Mouse (Mus musculus): ENCODE measurements around the gene Kcnj4.
A peak's percentile ranks its signal among the peaks of the same experiment; 100 is the strongest.

The Kcnj4 gene

GRCm38 (mm10) chr15:79504707-79505452, at the start of gene Kcnj4:
Kcnj4 (minus strand) TSS chr15:79505241.
- DNase-seq = no peak

- no peak for DNase-seq
Measured at GRCm38 (mm10) chr15:79552566-79552965, 47.5 kb upstream of the Kcnj4 start.

GRCm38 (mm10) chr15:79548226-79548625, 43.2 kb upstream of the Kcnj4 start:
- no peak for DNase-seq

- DNase-seq = no peak
Measured at GRCm38 (mm10) chr15:79547289-79547820, 42.3 kb upstream of the Kcnj4 start.

GRCm38 (mm10) chr15:79546410-79547288, 41.6 kb upstream of the Kcnj4 start, which contains the start of gene Ddx17:
Ddx17 (minus strand) TSS chr15:79546741.
- peak; percentile 98 for DNase-seq

GRCm38 (mm10) chr15:79545921-79546399, 40.9 kb upstream of the Kcnj4 start:
- peak; percentile 75 for DNase-seq

GRCm38 (mm10) chr15:79545496-79545895, 40.5 kb upstream of the Kcnj4 start:
- DNase-seq = no peak

GRCm38 (mm10) chr15:79543968-79544367, 38.9 kb upstream of the Kcnj4 start:
- DNase-seq = peak; percentile 32

- DNase-seq = no peak
Measured at GRCm38 (mm10) chr15:79533796-79534195, 28.8 kb upstream of the Kcnj4 start.

- DNase-seq = no peak
Measured at GRCm38 (mm10) chr15:79529935-79530334, 24.9 kb upstream of the Kcnj4 start.

- DNase-seq = peak; percentile 31
Measured at GRCm38 (mm10) chr15:79527991-79528639, 23.1 kb upstream of the Kcnj4 start.

GRCm38 (mm10) chr15:79527192-79527591, 22.2 kb upstream of the Kcnj4 start:
- no peak for DNase-seq

- DNase-seq = no peak
Measured at GRCm38 (mm10) chr15:79525979-79526768, 21.1 kb upstream of the Kcnj4 start.

GRCm38 (mm10) chr15:79525564-79525963, 20.5 kb upstream of the Kcnj4 start:
- no peak for DNase-seq

- no peak for DNase-seq
Measured at GRCm38 (mm10) chr15:79519400-79520220, 14.6 kb upstream of the Kcnj4 start.

- DNase-seq = no peak
Measured at GRCm38 (mm10) chr15:79518571-79518970, 13.5 kb upstream of the Kcnj4 start.

GRCm38 (mm10) chr15:79517710-79518109, 12.7 kb upstream of the Kcnj4 start:
- no peak for DNase-seq

- DNase-seq = peak; percentile 83
Measured at GRCm38 (mm10) chr15:79516171-79517096, 11.4 kb upstream of the Kcnj4 start, which contains the start of gene Kdelr3. Kdelr3 (plus strand) TSS chr15:79516411.

GRCm38 (mm10) chr15:79513940-79514339, 8.9 kb upstream of the Kcnj4 start:
- no peak for DNase-seq

Data from lung, postnatal 36 days (tissue).